Mouse (Mus musculus) lung, embryonic 15.5 days (tissue): ENCODE data around the gene Bcl10. TPM values are rescaled to one million over a fixed set of nuclear protein-coding genes. Genes with fewer than 3 reads are reported as not detected.
"Not testable (repeated sequence)": the region's sequence is repeated elsewhere in the genome, so short reads cannot be mapped to it uniquely, and the experiment has no call there.

Source experiments
- ATAC-seq: fragments of 200-750 bp; cut with Nextera tagmentation; 2 replicates; pipeline ENCODE4 v1.8.0; 2017; ENCODE audit warnings: moderate number of reproducible peaks, borderline replicate concordance; ENCODE audit not compliant: low FRiP score, low TSS enrichment; ENCODE audit errors: extremely low read depth
- H3K27ac ChIP-seq: fragments of 300-500 bp; sonication (generic); 2 replicates; pipeline ENCODE4 v1.5.1; 2015; ENCODE audit warnings: moderate library complexity, mild to moderate bottlenecking, inconsistent platforms
- H3K27me3 ChIP-seq: fragments of 300-500 bp; sonication (generic); 2 replicates; pipeline ENCODE4 v1.6.1; 2015; ENCODE audit warnings: inconsistent platforms
- H3K36me3 ChIP-seq: fragments of 300-500 bp; sonication (generic); 2 replicates; pipeline ENCODE4 v1.6.1; 2015; ENCODE audit warnings: inconsistent platforms
- H3K4me1 ChIP-seq: fragments of 300-500 bp; sonication (generic); 2 replicates; pipeline ENCODE4 v1.6.1; 2015; ENCODE audit warnings: inconsistent platforms
- H3K4me2 ChIP-seq: fragments of 300-500 bp; sonication (generic); 2 replicates; pipeline ENCODE4 v1.6.1; 2015; ENCODE audit warnings: inconsistent platforms, mild to moderate bottlenecking, moderate library complexity
- H3K4me3 ChIP-seq: fragments of 300-500 bp; sonication (generic); 2 replicates; pipeline ENCODE4 v1.5.1; 2015; ENCODE audit warnings: mild to moderate bottlenecking, inconsistent platforms
- H3K9ac ChIP-seq: fragments of 300-500 bp; sonication (generic); 2 replicates; pipeline ENCODE4 v1.6.1; 2015; ENCODE audit warnings: inconsistent platforms
- H3K9me3 ChIP-seq: fragments of 300-500 bp; sonication (generic); 2 replicates; pipeline ENCODE4 v1.6.1; 2016; ENCODE audit warnings: inconsistent platforms
- WGBS: fragments of 180-500 bp; shearing (Covaris S2); methylation state at CpG from one replicate; pipeline ENCODE4 v1.1.7; 2015; 5-methylcytosine and 5-hydroxymethylcytosine counted together
- polyA plus RNA-seq: library from polyadenylated mRNA; unstranded; fragments of >200 nt; fragmentation: Nextera tagmentation; extraction: Ambion mirVana; gene quantifications from 2 replicates; pipeline ENCODE4 v1.2.1, GENCODE M21; 2015

Bcl10 gene
- polyA plus RNA-seq, 1 experiment from 2014 or later: 52.8 TPM

- peak overlapping the region; percentile 93; the same call in 1 of the 2 replicates for H3K27ac ChIP-seq
- H3K9ac ChIP-seq: no peak overlapping the region
- H3K27me3 ChIP-seq: no peaks in the 10 kb centered on the region
- 30% methylated on average over 9 of the region's 9 CpGs for WGBS
- H3K36me3 ChIP-seq: no peaks in the 10 kb centered on the region
- ATAC-seq: no peak
- H3K4me2 ChIP-seq: peak overlapping the region; percentile 36
- H3K4me3 ChIP-seq: no peak overlapping the region
- H3K9me3 ChIP-seq: no peaks in the 10 kb centered on the region
- H3K4me1 ChIP-seq: peaks cover 33% of the 10 kb centered on the region
Observed at GRCm38 (mm10) chr3:145962411-145962810, 39.8 kb downstream of the Bcl10 start.

- Histone ChIP-seq H3K4me1 (peaks cover 33% of the 10 kb centered on the region), H3K27me3 (no peaks in the 10 kb centered on the region), H3K27ac (peak overlapping the region; percentile 93), H3K36me3 (no peaks in the 10 kb centered on the region), H3K4me3 (no peak overlapping the region), H3K4me2 (peak overlapping the region; percentile 36), H3K9me3 (no peaks in the 10 kb centered on the region), H3K9ac (peak overlapping the region; percentile 24)
- WGBS: 15% methylated on average over 31 of the region's 31 CpGs
- peak; percentile 38; the same call in 1 of the 2 replicates for ATAC-seq
Observed at GRCm38 (mm10) chr3:145963101-145964017, 40.8 kb downstream of the Bcl10 start.

GRCm38 (mm10) chr3:145964018-145964387, 41.4 kb downstream of the Bcl10 start:
- H3K9ac ChIP-seq: no peak overlapping the region; the same call in 1 of the 2 replicates
- peaks cover 35% of the 10 kb centered on the region for H3K4me1 ChIP-seq
- no peaks in the 10 kb centered on the region for H3K9me3 ChIP-seq
- no peaks in the 10 kb centered on the region for H3K27me3 ChIP-seq
- 23% methylated on average over 10 of the region's 10 CpGs for WGBS
- H3K27ac ChIP-seq: peak overlapping the region; percentile 93
- no peaks in the 10 kb centered on the region for H3K36me3 ChIP-seq
- H3K4me3 ChIP-seq: no peak overlapping the region
- peak; percentile 83 for ATAC-seq
- peak overlapping the region; percentile 36 for H3K4me2 ChIP-seq

GRCm38 (mm10) chr3:145964473-145964872, 41.9 kb downstream of the Bcl10 start:
- peak overlapping the region; percentile 93 for H3K27ac ChIP-seq
- WGBS: 4% methylated on average over 10 of the region's 10 CpGs
- no peak overlapping the region for H3K9ac ChIP-seq
- peaks cover 38% of the 10 kb centered on the region for H3K4me1 ChIP-seq
- H3K4me2 ChIP-seq: peak overlapping the region; percentile 36
- no peaks in the 10 kb centered on the region for H3K27me3 ChIP-seq
- 0 out of 2 replicates have a peak overlapping the region, but pooled peaks have one; percentile 4 for H3K4me3 ChIP-seq
- H3K9me3 ChIP-seq: no peaks in the 10 kb centered on the region
- H3K36me3 ChIP-seq: no peaks in the 10 kb centered on the region
- ATAC-seq: peak; percentile 85

DNA sequence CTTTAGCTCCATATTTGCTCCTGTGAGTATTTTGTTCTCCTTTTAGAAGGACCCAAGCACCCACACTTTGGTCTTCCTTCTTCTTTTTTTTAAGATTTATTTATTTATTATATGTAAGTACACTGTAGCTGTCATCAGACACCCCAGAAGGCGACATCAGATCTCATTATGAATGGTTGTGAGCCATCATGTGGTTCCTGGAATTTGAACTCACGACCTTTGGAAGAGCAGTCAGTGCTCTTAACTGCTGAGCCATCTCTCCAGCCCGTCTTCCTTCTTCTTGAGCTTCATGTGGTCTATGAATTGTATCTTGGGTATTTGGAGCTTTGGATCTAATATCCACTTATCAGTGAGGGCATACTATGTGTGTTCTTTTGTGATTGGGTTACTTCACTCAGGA, 43.0 kb downstream of the Bcl10 start:
- H3K9ac ChIP-seq, H3K27me3 ChIP-seq, H3K36me3 ChIP-seq, H3K4me3 ChIP-seq, H3K9me3 ChIP-seq, ATAC-seq, H3K4me2 ChIP-seq: not testable (repeated sequence)
- Histone ChIP-seq H3K4me1 (peaks cover 42% of the 10 kb centered on the region), H3K27ac (peak overlapping the region; percentile 93; the same call in 1 of the 2 replicates)
- 72% methylated on average over 3 of the region's 3 CpGs for WGBS

DNA sequence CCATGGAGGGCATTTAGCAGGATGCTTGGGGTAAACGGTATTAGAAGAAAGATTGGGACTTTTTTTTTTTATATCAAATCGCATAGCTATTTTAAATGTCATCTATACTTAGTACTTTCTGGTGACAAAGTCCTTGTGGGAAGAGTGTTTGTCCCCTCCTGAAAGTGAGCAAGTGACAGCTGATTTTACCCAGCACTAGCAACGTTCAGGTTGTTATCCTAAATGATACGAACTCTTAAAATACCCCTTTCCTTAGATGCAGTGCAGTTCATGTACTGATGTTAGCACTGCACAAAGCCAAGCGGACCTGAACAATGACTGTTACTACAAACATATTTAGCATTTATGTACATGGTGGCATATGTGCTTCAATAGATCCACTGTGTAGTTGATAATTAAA, 44.2 kb downstream of the Bcl10 start:
- H3K36me3 ChIP-seq: no peaks in the 10 kb centered on the region
- no peak overlapping the region for H3K4me2 ChIP-seq
- no peak overlapping the region for H3K4me3 ChIP-seq
- no peaks in the 10 kb centered on the region for H3K9me3 ChIP-seq
- no peak overlapping the region for H3K27ac ChIP-seq
- no peak for ATAC-seq
- no peak overlapping the region for H3K9ac ChIP-seq
- peaks cover 49% of the 10 kb centered on the region for H3K4me1 ChIP-seq
- WGBS: 80% methylated on average over 5 of the region's 5 CpGs
- no peaks in the 10 kb centered on the region for H3K27me3 ChIP-seq

GRCm38 (mm10) chr3:145969031-145969501, 46.5 kb downstream of the Bcl10 start:
- Histone ChIP-seq H3K4me2 (peak overlapping the region; percentile 18; the same call in 1 of the 2 replicates), H3K4me3 (no peak overlapping the region), H3K4me1 (peaks cover 32% of the 10 kb centered on the region), H3K27me3 (no peaks in the 10 kb centered on the region), H3K27ac (0 out of 2 replicates have a peak overlapping the region, but pooled peaks have one; percentile 20), H3K36me3 (no peaks in the 10 kb centered on the region), H3K9me3 (no peaks in the 10 kb centered on the region), H3K9ac (no peak overlapping the region)
- 31% methylated on average over 14 of the region's 14 CpGs for WGBS
- ATAC-seq: no peak

DNA sequence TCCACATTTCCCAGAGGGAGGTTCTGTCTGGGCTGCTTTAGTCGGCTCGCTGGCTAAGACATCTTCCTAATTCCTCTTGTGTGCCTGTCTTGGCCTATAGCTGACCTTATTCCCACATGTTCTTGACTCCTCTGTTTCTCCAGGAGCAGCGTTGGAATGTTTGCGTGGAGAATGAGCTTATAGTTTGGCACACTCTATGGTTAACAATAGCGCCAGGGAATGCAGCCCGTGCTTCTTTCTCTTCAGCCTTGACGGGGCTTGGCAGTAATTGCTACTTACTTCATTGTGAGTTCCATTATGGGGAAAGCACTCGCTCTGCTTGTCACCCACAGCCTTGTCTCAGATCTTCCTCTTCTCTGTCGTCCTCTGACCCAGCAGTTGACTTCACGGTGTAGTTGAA, 48.9 kb downstream of the Bcl10 start:
- Histone ChIP-seq H3K27ac (no peak overlapping the region), H3K27me3 (no peaks in the 10 kb centered on the region), H3K4me1 (peaks cover 19% of the 10 kb centered on the region; the same call in 1 of the 2 replicates), H3K4me3 (no peak overlapping the region), H3K36me3 (no peaks in the 10 kb centered on the region), H3K9ac (no peak overlapping the region), H3K4me2 (no peak overlapping the region), H3K9me3 (no peaks in the 10 kb centered on the region)
- 46% methylated on average over 10 of the region's 10 CpGs for WGBS
- no peak for ATAC-seq

- WGBS: 77% methylated on average over 7 of the region's 7 CpGs
- H3K9me3 ChIP-seq: no peaks in the 10 kb centered on the region
- no peak for ATAC-seq
Observed at GRCm38 (mm10) chr3:145974986-145975385, 52.4 kb downstream of the Bcl10 start.

More at GRCm38 (mm10) chr3:145974986-145975385, 52.4 kb downstream of the Bcl10 start:
- Histone ChIP-seq H3K4me2 (no peak overlapping the region), H3K36me3 (no peaks in the 10 kb centered on the region), H3K27me3 (no peaks in the 10 kb centered on the region), H3K4me3 (no peak overlapping the region), H3K4me1 (0 out of 2 replicates have a peak, but pooled peaks cover 10% of the 10 kb centered on the region), H3K9ac (no peak overlapping the region), H3K27ac (no peak overlapping the region)

Other genes with a start within 250 kb of the Bcl10 start
- 27.7 and 30.8 TPM in 2 replicates for gene Ddah1, start 164.1 kb upstream of the Bcl10 start, polyA plus RNA-seq
- 50.4 and 52.4 TPM in 2 replicates for gene 2410004B18Rik, start 15.2 kb downstream of the Bcl10 start, polyA plus RNA-seq
- 1.8 and 2.3 TPM in 2 replicates for gene Syde2, start 65.1 kb downstream of the Bcl10 start, polyA plus RNA-seq
- gene Wdr63, start 185.3 kb downstream of the Bcl10 start, polyA plus RNA-seq: 1.8 and 2.2 TPM in 2 replicates
- 0.70 and 1.1 TPM in 2 replicates for gene Mcoln3, start 194.6 kb downstream of the Bcl10 start, polyA plus RNA-seq
- 0.91 and 2.3 TPM in 2 replicates for gene Mcoln2, start 227.0 kb downstream of the Bcl10 start, polyA plus RNA-seq